Mouse (Mus musculus) erythroblast, embryonic 14.5 days (primary cell): Measurements from ENCODE around the gene Acad10.
"Not testable (repeated sequence)": the region's sequence is repeated elsewhere in the genome, so short reads cannot be mapped to it uniquely, and the experiment has no call there.

Experiments
- GATA1 ChIP-seq: IDR thresholded peaks from 2 replicates; pipeline ENCODE4 v1.6.1; 2012; ENCODE audit warnings: low read length, inconsistent platforms, mixed read lengths
- TAL1 ChIP-seq: IDR thresholded peaks from 3 replicates; pipeline ENCODE4 v1.6.1; 2012; ENCODE audit warnings: low read length, inconsistent platforms, mixed read lengths

- not testable (repeated sequence) for TF ChIP-seq GATA1, TAL1
Observed at GRCm38 (mm10) chr5:121656866-121657265, 3.4 kb downstream of the Acad10 start.
